Mouse (Mus musculus) granulocyte monocyte progenitor cell, adult 5-6 weeks (primary cell): ENCODE measurements around the gene Zfp946. TPM values are rescaled to one million over a fixed set of nuclear protein-coding genes. Genes with fewer than 3 reads are reported as not detected.

Experiments
- ATAC-seq: replicated peaks from 2 replicates; pipeline ENCODE4 v1.8.0; 2016; ENCODE audit warnings: mild to moderate bottlenecking, moderate TSS enrichment, inconsistent platforms; ENCODE audit not compliant: poor library complexity, severe bottlenecking
- total RNA-seq, 2 experiments: library from RNA; stranded (forward) in 1 of 2; stranded (reverse) in 1 of 2; fragments of 200-712, 200-1000 nt in 1 of 2; fragments of >200 nt in 1 of 2; fragmentation: Nextera tagmentation in 1 of 2; gene quantifications; 2 replicates each; pipeline ENCODE4 v1.2.3; 2014 to 2017

Gene Zfp946
- 10.1 and 10.2 TPM in 2 replicates for total RNA-seq (2014; fragmentation: Nextera tagmentation)
- total RNA-seq (2017) = 3.2 and 8.2 TPM in 2 replicates

DNA sequence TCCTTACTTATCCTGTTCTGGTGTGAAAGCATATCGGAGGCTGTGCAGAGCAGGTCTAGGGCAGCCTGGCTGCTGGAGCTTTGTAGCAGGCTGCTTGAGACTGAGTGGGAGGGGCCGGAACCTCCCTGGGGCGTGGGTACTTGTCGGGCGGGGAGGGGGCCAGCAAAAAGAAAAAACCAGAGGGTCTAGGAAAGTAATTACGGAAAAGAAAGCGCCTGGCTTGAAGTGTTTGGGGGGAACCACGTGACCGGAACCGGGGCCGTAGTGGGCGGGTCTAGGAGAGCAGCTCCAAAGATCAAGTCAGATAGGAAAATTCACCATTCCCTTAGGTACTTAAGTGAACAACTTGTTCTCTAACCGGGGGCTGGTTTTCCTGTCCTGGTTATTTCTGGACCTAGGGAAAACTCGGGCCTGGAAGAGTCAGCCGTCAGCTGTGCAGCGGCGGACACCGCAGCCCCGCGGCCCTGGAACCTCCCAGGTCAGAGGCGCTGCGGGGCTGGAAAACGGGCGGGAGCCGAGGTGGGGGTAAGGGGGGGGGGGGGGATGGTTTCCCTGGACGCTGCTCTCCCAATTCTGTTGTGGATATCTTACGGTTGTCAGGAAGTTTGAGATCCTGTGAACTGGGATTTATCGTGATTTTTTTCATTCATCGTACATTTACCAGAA is at the start of gene Zfp946:
Zfp946 (plus strand) TSS at position 271 of the 666 bp plus-strand sequence.
- peak; percentile 96 for ATAC-seq

DNA sequence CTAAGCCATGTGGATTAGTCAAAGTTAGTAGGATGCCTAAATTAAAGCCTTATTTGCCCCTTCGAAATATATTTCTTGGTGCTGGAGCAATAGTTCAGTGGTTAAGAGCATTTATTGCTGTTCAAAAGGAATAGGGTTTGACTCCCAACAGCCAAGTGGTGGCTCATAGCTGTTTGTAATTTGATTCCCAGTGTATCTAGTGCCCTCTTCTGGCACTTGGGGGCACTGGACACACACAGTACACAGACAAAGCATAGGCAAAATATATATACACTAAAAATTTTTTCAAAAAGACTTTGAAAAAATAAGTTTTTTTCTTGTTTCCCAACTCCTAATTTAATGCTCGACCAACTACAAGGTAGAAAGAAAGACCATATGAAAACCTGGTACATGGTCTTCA is 13.3 kb upstream of the Zfp946 start:
- ATAC-seq = peak; percentile 98

DNA sequence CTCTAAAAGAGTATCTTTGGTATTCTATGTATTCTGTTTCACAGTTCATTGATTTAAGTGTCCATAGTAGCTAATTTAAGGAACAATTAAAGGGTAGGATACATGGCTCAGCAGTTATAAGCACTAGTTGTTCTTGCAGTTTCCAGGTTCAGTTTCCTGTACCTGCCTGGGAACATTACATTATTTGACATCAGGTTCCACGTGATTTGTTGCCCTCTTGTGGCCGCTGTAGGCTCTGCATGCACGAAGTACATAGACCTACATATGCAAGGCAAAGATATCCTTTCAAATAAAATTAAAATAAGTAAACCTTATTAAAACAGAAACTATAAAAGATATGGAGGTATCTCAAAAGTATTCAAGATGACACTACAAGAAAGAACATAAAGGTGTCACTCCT is 6.5 kb upstream of the Zfp946 start:
- ATAC-seq = peak; percentile 98

DNA sequence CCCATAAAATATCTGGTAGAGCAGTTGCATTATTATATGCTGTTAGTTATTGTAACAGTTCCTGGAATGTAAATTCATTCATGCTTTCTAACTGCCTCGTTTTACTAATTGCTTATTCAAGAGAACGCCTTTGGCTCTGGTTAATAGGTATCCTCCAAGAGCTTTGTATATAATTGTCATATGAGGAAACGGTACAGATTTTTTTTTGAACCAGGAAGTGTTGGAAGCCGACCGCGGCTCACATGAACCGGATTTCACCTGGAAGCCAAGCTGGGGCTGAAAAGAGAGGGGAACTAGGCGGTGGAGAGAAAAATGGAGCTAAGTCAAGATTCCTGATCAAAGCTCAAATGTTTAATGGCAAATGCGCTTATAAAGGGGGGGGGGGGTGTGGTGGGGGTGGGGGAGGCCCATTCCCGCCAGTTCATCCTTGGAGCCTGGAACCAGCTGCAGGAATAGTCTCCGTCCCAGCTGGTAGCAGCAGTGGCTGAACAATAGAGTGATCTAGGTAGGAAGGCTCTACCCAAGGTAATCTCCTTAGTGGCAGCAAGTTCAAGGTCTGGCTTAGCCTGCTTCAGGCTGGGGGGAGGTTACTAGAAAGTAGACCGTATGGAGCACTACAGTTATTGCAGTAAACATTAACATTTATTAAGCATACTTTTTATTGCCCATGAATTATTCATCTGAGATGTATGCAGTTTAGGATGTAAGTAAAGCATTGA is 773 bp downstream of the Zfp946 start:
- peak; percentile 38; the same call in 1 of the 2 replicates for ATAC-seq

DNA sequence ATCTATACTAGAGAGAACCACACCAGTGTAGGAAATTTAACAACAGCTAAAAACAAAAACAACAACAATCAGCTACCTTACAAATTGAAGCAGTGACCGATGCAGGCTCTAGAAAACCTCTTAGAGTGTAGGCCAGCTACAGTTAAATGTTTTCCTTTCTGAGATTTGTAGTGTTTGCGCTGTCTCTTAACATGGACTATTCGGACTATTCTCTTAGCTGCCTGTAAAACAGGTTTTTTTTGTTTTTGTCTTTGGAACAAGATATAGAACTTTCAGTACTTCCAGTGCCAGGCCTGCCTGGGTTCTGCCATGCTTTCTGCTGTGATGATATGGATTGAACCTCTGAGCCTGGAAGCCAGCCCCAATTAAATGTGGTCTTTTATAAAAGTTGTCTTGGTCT is 23.7 kb downstream of the Zfp946 start:
- no peak for ATAC-seq

DNA sequence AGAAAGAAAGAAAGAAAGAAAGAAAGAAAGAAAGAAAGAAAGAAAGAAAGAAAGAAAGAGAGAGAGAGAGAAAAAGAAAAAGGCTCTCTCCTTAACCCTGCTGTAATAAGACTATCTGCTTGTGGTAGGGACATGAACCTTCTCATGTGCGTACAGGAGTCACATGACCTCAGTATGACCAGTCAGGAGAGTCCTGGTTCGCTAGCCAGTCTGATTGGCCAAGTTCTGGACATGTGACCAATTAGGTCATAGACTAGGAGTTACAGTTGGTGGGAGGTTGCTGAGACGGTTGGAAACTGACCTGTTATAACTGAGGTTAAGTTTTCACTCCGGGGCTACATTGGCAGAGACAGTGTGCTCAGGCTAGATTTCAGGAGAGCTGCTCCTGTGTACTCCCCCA is 73.1 kb downstream of the Zfp946 start:
- no peak for ATAC-seq

Other genes starting within 250 kb of the Zfp946 start
- gene Zfp994, start 198.6 kb upstream of the Zfp946 start, total RNA-seq (2014; fragmentation: Nextera tagmentation) = 6.1 and 11.1 TPM in 2 replicates
- 5.1 and 9.7 TPM in 2 replicates for gene Zfp994, start 198.6 kb upstream of the Zfp946 start, total RNA-seq (2017)
- gene CT030661.1, start 109.4 kb upstream of the Zfp946 start, total RNA-seq (2014; fragmentation: Nextera tagmentation) = 16.0 and 19.6 TPM in 2 replicates
- gene CT030661.1, start 109.4 kb upstream of the Zfp946 start, total RNA-seq (2017) = 23.0 and 26.6 TPM in 2 replicates
- 10.9 and 17.8 TPM in 2 replicates for gene Zfp944, start 62.8 kb upstream of the Zfp946 start, total RNA-seq (2014; fragmentation: Nextera tagmentation)
- gene Zfp944, start 62.8 kb upstream of the Zfp946 start, total RNA-seq (2017) = 13.1 and 13.5 TPM in 2 replicates
- 3.1 and 15.2 TPM in 2 replicates for gene Zfp758, start 62.8 kb upstream of the Zfp946 start, total RNA-seq (2014; fragmentation: Nextera tagmentation)
- gene Zfp758, start 62.8 kb upstream of the Zfp946 start, total RNA-seq (2017) = 9.9 and 17.9 TPM in 2 replicates
- gene Vmn2r111, start 149.3 kb downstream of the Zfp946 start, total RNA-seq (2014; fragmentation: Nextera tagmentation) = not detected in 2 replicates
- not detected in 2 replicates for gene Vmn2r111, start 149.3 kb downstream of the Zfp946 start, total RNA-seq (2017)
- not detected in 2 replicates for gene Vmn2r112, start 176.7 kb downstream of the Zfp946 start, total RNA-seq (2014; fragmentation: Nextera tagmentation)
- not detected in 2 replicates for gene Vmn2r112, start 176.7 kb downstream of the Zfp946 start, total RNA-seq (2017)